In the genomic region with DNA sequence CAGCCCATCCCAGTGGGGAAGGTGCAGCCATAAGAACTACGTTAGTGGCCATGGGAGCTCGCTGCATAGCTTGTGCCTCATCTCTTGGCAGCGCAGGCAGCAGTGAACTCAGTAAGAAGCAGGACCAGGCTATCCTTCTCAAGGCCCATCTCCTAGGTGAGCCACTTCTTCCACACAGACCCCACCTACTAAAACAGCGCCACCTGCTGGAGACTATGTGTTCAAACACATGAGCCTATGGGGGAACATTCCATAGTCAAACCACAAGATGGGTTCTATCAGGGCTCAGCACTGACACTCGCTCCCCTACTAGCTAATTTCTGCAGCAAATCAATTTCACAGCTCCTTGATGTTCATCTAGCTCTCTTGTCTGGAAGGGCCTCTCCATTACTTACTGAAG, we compare ENCODE assay signal across 13 mouse cellular contexts.
DNase-seq lines count a peak whose midpoint lies in the region; ATAC-seq and TF ChIP-seq lines count a peak whose summit lies in the region.
"Had no signal": no experiment of that assay in that cellular context is flagged by ENCODE, and none has a peak within 500 bp of the region (broad histone marks: within the 10 kb centered on the region; RNA-seq: fewer than 3 reads in every experiment).

No protein-coding gene starts in this region.

- TF ChIP-seq POLR2A in kidney, adult 2 months (IDR thresholded peaks at IDR 0.05; ENCODE audit: low read depth, low read length) = no peak

- H3K27ac ChIP-seq in kidney, adult 2 months (ENCODE audit: insufficient read depth, low read depth, low read length) = no peak overlapping the region
- peak overlapping the region; percentile 56; the same call in 1 of the 2 replicates for H3K27ac ChIP-seq in neural tube, embryonic 13.5 days (replicated peaks)
- H3K27ac ChIP-seq: liver, embryonic 15.5 days had no signal

- H3K36me3 ChIP-seq in kidney, adult 2 months (ENCODE audit: control insufficient read depth, insufficient read depth, low read length) = no peaks in the 10 kb centered on the region
- H3K36me3 ChIP-seq in neural tube, embryonic 13.5 days = no peaks in the 10 kb centered on the region
- H3K36me3 ChIP-seq: liver, embryonic 15.5 days had no signal

- ATAC-seq in neural tube, embryonic 13.5 days (ENCODE audit: low read depth) = no peak
- ATAC-seq in megakaryocyte progenitor cell, adult 5-6 weeks (replicated peaks; ENCODE audit: poor library complexity) = no peak

- WGBS in kidney, adult 2 months = 91% methylated on average over 5 of the region's 5 CpGs
- 87% methylated on average over 5 of the region's 5 CpGs for WGBS in neural tube, embryonic 13.5 days

- TF ChIP-seq CTCF in kidney, adult 2 months (conservative IDR thresholded peaks at IDR 0.05; ENCODE audit: insufficient read depth, insufficient read length, low read depth, low read length) = 0 out of 2 replicates have a peak, but pooled peaks have one; percentile 4

- no peaks in the 10 kb centered on the region for H3K9me3 ChIP-seq in neural tube, embryonic 13.5 days
- H3K9me3 ChIP-seq: liver, embryonic 15.5 days had no signal

- no peak overlapping the region for H3K4me2 ChIP-seq in neural tube, embryonic 13.5 days
- H3K4me2 ChIP-seq: liver, embryonic 15.5 days had no signal

- H3K4me3 ChIP-seq in kidney, adult 2 months (ENCODE audit: insufficient read depth, low read depth, low read length) = no peak overlapping the region
- H3K4me3 ChIP-seq in neural tube, embryonic 13.5 days = no peak overlapping the region
- H3K4me3 ChIP-seq: liver, embryonic 15.5 days had no signal

- no peak overlapping the region for H3K9ac ChIP-seq in neural tube, embryonic 13.5 days
- H3K9ac ChIP-seq: liver, embryonic 15.5 days had no signal

- no peaks in the 10 kb centered on the region for H3K27me3 ChIP-seq in kidney, adult 2 months (replicated peaks; ENCODE audit: control insufficient read depth, insufficient read depth, low read length)
- H3K27me3 ChIP-seq in neural tube, embryonic 13.5 days = 0 out of 2 replicates have a peak, but pooled peaks cover 3% of the 10 kb centered on the region
- H3K27me3 ChIP-seq: liver, embryonic 15.5 days had no signal

- DNase-seq in kidney, adult 2 months = no peak
- no peak for DNase-seq in kidney, adult 9 months
- no peak for DNase-seq in neural tube, embryonic 10.5 days (ENCODE audit: extremely low spot score, low spot score)
- DNase-seq in R1 (ENCODE audit: low read depth, low spot score) = peak; percentile 21
- DNase-seq in thymus, postnatal 4 days = peak; percentile 27
- DNase-seq: cerebellum, adult 9-10 months; embryo, embryonic 11 days; kidney, adult 18-20 months; retina, postnatal 1 day; spleen, adult 18-20 months had no signal

- no peaks in the 10 kb centered on the region for H3K4me1 ChIP-seq in kidney, adult 2 months (ENCODE audit: control insufficient read depth, insufficient read depth, low read length)
- peaks cover 11% of the 10 kb centered on the region for H3K4me1 ChIP-seq in neural tube, embryonic 13.5 days (replicated peaks)
- H3K4me1 ChIP-seq: liver, embryonic 15.5 days had no signal

Comparison
In these comparisons a context has a peak if more than half of its experiments do, and no peak if none do; other contexts are left out.
1. DNase-seq: peak in R1 (single experiment) and thymus, postnatal 4 days (single experiment); none in kidney, adult 2 months (single experiment), kidney, adult 9 months (single experiment) and neural tube, embryonic 10.5 days (single experiment).